Mouse (Mus musculus): ENCODE data around the gene Olfr1049.
"Not testable (repeated sequence)": the region's sequence is repeated elsewhere in the genome, so short reads cannot be mapped to it uniquely, and the experiment has no call there.

Olfr1049 gene

GRCm38 (mm10) chr2:86258228-86258627 is at the start of gene Olfr1049:
TSS of gene Olfr1049 (minus strand) at chr2:86258328.
- not testable (repeated sequence) for DNase-seq (ENCODE audit: low spot score in 2 of 2)

- DNase-seq (ENCODE audit: low spot score in 2 of 2), result no peak
Observed at GRCm38 (mm10) chr2:86292155-86292554, 34.0 kb upstream of the Olfr1049 start, which contains the start of gene Olfr1052. TSS of gene Olfr1052 (plus strand) at chr2:86292455.

- not testable (repeated sequence) for DNase-seq (ENCODE audit: low spot score in 2 of 2)
Observed at GRCm38 (mm10) chr2:86278988-86279387, 20.9 kb upstream of the Olfr1049 start, which contains the start of gene Olfr1051. TSS of gene Olfr1051 (minus strand) at chr2:86279088.

- DNase-seq (ENCODE audit: low spot score in 2 of 2), result no peak
Observed at GRCm38 (mm10) chr2:86240189-86240588, 17.9 kb downstream of the Olfr1049 start, which contains the start of gene Olfr1048. TSS of gene Olfr1048 (minus strand) at chr2:86240289.

- DNase-seq (ENCODE audit: low spot score in 2 of 2), result no peak
Observed at GRCm38 (mm10) chr2:86231301-86231700, 26.8 kb downstream of the Olfr1049 start, which contains the start of gene Olfr1047. TSS of gene Olfr1047 (minus strand) at chr2:86231401.

- DNase-seq (ENCODE audit: low spot score in 2 of 2), result no peak
Observed at GRCm38 (mm10) chr2:86219214-86219613, 38.9 kb downstream of the Olfr1049 start, which contains the start of gene Olfr1046. TSS of gene Olfr1046 (minus strand) at chr2:86219314.

All from urinary bladder, postnatal 36 days (tissue).